Mouse (Mus musculus): Measurements from ENCODE around the gene Lrrc27. TPM values are rescaled to one million over a fixed set of nuclear protein-coding genes. Genes with fewer than 3 reads are reported as not detected.
A peak's percentile ranks its signal among the peaks of the same experiment; 100 is the strongest.

Gene Lrrc27
- polyA plus RNA-seq, 1 experiment from 2014 or later = 3.5 TPM

DNA sequence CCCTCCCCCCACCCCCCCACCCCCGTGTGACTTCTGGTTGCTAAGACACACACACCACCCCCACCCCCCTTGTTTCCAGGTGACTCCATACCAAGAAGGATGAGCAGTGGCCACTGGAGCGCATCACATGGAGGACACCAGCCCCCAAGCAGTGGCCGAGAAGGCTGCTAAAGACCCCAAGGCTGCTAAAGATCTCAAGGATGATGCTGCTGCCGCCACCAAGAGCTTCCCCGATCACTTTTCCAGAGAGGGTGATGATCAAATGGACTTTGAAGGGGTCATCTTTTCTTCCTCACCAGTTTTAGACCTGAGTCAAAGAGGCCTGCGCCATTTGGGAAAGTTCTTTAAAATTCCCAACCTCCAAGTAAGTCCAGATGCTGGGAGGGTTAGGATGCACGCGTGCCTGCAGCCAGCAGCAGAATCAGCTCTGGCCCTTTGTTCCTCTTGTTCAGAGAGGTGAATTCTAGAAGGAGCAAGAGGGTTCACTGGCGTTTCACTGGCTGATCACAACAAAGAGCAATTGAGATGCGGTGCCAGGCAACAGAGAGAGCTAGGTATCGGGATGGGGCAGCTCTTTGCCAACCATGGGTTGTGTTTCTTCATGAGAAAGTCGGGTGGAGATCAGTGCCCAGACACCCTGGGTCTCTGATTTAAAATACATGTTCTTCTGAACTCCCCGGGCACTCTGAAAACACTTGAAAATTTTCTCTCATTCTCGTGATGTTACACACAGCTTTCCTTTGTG, 2.0 kb downstream of the Lrrc27 start:
- Histone ChIP-seq H3K36me3 (no peaks in the 10 kb centered on the region), H3K27ac (no peak overlapping the region), H3K9me3 (replicated peaks) (no peaks in the 10 kb centered on the region), H3K4me1 (replicated peaks) (peaks cover 24% of the 10 kb centered on the region), H3K4me3 (no peak overlapping the region), H3K9ac (no peak overlapping the region), H3K27me3 (no peaks in the 10 kb centered on the region), H3K4me2 (no peak overlapping the region)
- WGBS = 81% methylated on average over 14 of the region's 14 CpGs
- ATAC-seq (replicated peaks; ENCODE audit: insufficient number of reproducible peaks, insufficient read depth, low FRiP score, low read depth) = no peak

GRCm38 (mm10) chr7:139215516-139215915, 2.7 kb downstream of the Lrrc27 start:
- Histone ChIP-seq H3K9me3 (replicated peaks) (no peaks in the 10 kb centered on the region), H3K4me2 (no peak overlapping the region), H3K4me3 (no peak overlapping the region), H3K27ac (no peak overlapping the region), H3K9ac (no peak overlapping the region), H3K27me3 (no peaks in the 10 kb centered on the region), H3K4me1 (replicated peaks) (peaks cover 27% of the 10 kb centered on the region), H3K36me3 (no peaks in the 10 kb centered on the region)
- ATAC-seq (replicated peaks; ENCODE audit: insufficient number of reproducible peaks, insufficient read depth, low FRiP score, low read depth) = no peak
- 52% methylated on average over 1 of the region's 1 CpGs for WGBS

DNA sequence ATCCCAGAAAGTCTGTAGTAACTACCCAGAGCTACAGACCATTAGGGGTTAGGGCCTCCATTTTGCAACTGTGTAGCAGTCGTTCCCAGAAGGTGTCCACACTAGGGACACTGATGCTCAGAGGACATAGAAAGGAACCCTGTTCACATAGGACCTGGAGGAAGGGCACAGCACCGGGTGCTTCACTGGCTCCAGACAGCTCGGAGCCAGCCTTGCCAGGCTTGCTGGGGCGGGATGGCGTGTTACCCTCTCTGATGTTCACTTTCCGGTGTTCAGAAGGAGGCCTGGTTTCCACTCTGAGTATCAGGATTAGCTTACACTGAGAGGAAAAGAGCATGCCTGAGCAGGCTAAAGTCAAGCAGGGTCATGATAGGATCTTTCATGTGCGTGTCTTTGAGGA, 3.2 kb downstream of the Lrrc27 start:
- 85% methylated on average over 7 of the region's 7 CpGs for WGBS
- Histone ChIP-seq H3K4me1 (replicated peaks) (peaks cover 27% of the 10 kb centered on the region), H3K9me3 (replicated peaks) (no peaks in the 10 kb centered on the region), H3K36me3 (no peaks in the 10 kb centered on the region), H3K27ac (no peak overlapping the region), H3K27me3 (no peaks in the 10 kb centered on the region), H3K4me3 (no peak overlapping the region), H3K9ac (no peak overlapping the region), H3K4me2 (no peak overlapping the region)
- ATAC-seq (replicated peaks; ENCODE audit: insufficient number of reproducible peaks, insufficient read depth, low FRiP score, low read depth) = no peak

- Histone ChIP-seq H3K4me3 (no peak overlapping the region), H3K27me3 (no peaks in the 10 kb centered on the region), H3K4me1 (replicated peaks) (peaks cover 27% of the 10 kb centered on the region), H3K27ac (peak overlapping the region; percentile 51; the same call in 1 of the 2 replicates), H3K4me2 (no peak overlapping the region), H3K9ac (no peak overlapping the region), H3K9me3 (replicated peaks) (no peaks in the 10 kb centered on the region), H3K36me3 (no peaks in the 10 kb centered on the region)
- WGBS = 64% methylated on average over 9 of the region's 9 CpGs
- ATAC-seq (replicated peaks; ENCODE audit: insufficient number of reproducible peaks, insufficient read depth, low FRiP score, low read depth) = no peak
Observed at GRCm38 (mm10) chr7:139216464-139216863, 3.7 kb downstream of the Lrrc27 start.

DNA sequence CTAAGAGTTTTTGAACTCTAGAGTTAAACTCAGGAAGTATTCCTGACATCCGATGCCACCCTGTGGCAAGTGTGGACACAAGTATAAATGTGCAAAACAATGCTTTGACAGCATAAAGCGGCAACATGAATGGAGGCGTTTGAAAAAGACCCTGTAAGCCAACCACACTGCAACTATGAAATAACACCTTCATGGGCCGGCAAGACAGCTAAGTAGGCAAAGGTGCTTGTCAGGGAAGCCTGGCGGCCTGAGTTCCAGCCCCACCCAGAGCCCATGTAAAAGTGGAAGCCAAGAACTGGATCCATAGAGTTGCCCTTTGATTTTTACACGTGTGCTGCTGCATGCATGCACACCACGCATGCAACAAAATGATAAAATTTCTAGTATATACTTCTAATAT, 4.3 kb downstream of the Lrrc27 start:
- WGBS = 76% methylated on average over 7 of the region's 7 CpGs
- no peak overlapping the region for H3K4me3 ChIP-seq
- H3K36me3 ChIP-seq = no peaks in the 10 kb centered on the region
- no peak overlapping the region for H3K9ac ChIP-seq
- 0 out of 2 replicates have a peak overlapping the region, but pooled peaks have one; percentile 51 for H3K27ac ChIP-seq
- no peaks in the 10 kb centered on the region for H3K9me3 ChIP-seq (replicated peaks)
- ATAC-seq (replicated peaks; ENCODE audit: insufficient number of reproducible peaks, insufficient read depth, low FRiP score, low read depth) = no peak
- no peaks in the 10 kb centered on the region for H3K27me3 ChIP-seq
- H3K4me2 ChIP-seq = no peak overlapping the region
- H3K4me1 ChIP-seq (replicated peaks) = peaks cover 27% of the 10 kb centered on the region

GRCm38 (mm10) chr7:139218641-139219415, 6.0 kb downstream of the Lrrc27 start:
- no peak for ATAC-seq (replicated peaks; ENCODE audit: insufficient number of reproducible peaks, insufficient read depth, low FRiP score, low read depth)
- Histone ChIP-seq H3K9ac (no peak overlapping the region), H3K27ac (0 out of 2 replicates have a peak overlapping the region, but pooled peaks have one; percentile 44)

GRCm38 (mm10) chr7:139219486-139219885, 6.7 kb downstream of the Lrrc27 start:
- Histone ChIP-seq H3K9ac (no peak overlapping the region), H3K4me2 (no peak overlapping the region), H3K36me3 (no peaks in the 10 kb centered on the region), H3K27ac (0 out of 2 replicates have a peak overlapping the region, but pooled peaks have one; percentile 44), H3K4me1 (replicated peaks) (peaks cover 17% of the 10 kb centered on the region), H3K27me3 (no peaks in the 10 kb centered on the region), H3K9me3 (replicated peaks) (no peaks in the 10 kb centered on the region), H3K4me3 (no peak overlapping the region)
- 82% methylated on average over 5 of the region's 5 CpGs for WGBS
- ATAC-seq (replicated peaks; ENCODE audit: insufficient number of reproducible peaks, insufficient read depth, low FRiP score, low read depth) = no peak

More at GRCm38 (mm10) chr7:139218641-139219415, 6.0 kb downstream of the Lrrc27 start:
- Histone ChIP-seq H3K4me3 (no peak overlapping the region), H3K4me2 (no peak overlapping the region), H3K9me3 (replicated peaks) (no peaks in the 10 kb centered on the region), H3K36me3 (no peaks in the 10 kb centered on the region), H3K27me3 (no peaks in the 10 kb centered on the region), H3K4me1 (replicated peaks) (peaks cover 19% of the 10 kb centered on the region)
- WGBS = 38% methylated on average over 6 of the region's 6 CpGs

DNA sequence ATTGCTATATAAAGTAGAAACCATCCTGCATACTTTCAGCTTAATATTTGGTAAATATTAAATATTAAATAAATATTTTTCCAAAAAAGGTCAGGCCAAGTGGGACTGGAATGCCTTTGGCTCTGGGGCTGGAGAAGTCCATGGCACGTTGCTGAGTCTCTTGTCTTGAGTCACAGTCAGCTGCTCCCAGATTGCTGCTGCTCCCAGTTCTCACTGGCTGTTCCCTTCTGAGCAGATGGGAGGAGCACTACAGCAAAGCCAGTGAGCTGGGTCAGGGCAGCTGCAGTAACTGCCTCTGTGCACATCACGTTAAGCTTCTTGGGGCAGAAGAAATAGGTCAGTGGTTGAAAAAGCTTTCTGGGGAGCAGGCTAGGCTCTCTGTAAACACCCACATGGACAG, 7.5 kb downstream of the Lrrc27 start:
- Histone ChIP-seq H3K27me3 (no peaks in the 10 kb centered on the region), H3K4me1 (replicated peaks) (peaks cover 22% of the 10 kb centered on the region), H3K36me3 (no peaks in the 10 kb centered on the region), H3K9ac (no peak overlapping the region), H3K4me2 (no peak overlapping the region), H3K4me3 (no peak overlapping the region), H3K27ac (no peak overlapping the region), H3K9me3 (replicated peaks) (no peaks in the 10 kb centered on the region)
- WGBS = 36% methylated on average over 2 of the region's 2 CpGs
- ATAC-seq (replicated peaks; ENCODE audit: insufficient number of reproducible peaks, insufficient read depth, low FRiP score, low read depth) = no peak

DNA sequence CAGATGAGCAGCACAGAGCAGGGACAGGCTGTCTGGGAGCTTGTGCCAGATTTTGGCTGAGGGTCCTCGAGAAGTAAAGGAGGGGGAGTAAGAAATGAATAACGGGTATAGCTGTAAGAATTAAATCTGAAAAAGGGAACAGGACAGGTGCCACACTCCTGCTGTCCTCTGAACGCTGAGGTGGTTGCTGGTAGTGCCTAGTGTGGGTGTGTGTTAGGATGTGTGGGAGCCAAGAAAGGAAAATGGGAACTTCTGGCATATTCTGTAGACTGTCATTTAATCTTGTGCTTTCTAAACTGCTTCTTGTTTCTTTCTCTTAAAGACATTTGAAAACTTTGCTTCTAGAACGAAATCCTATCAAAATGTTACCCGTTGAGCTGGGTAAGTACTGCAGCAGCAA, 8.3 kb downstream of the Lrrc27 start:
- no peaks in the 10 kb centered on the region for H3K9me3 ChIP-seq (replicated peaks)
- ATAC-seq (replicated peaks; ENCODE audit: insufficient number of reproducible peaks, insufficient read depth, low FRiP score, low read depth) = no peak
- WGBS = 69% methylated on average over 5 of the region's 5 CpGs
- H3K36me3 ChIP-seq = no peaks in the 10 kb centered on the region
- H3K4me1 ChIP-seq (replicated peaks) = peaks cover 22% of the 10 kb centered on the region
- no peaks in the 10 kb centered on the region for H3K27me3 ChIP-seq
- H3K4me2 ChIP-seq = no peak overlapping the region
- no peak overlapping the region for H3K27ac ChIP-seq
- no peak overlapping the region for H3K4me3 ChIP-seq
- no peak overlapping the region for H3K9ac ChIP-seq

DNA sequence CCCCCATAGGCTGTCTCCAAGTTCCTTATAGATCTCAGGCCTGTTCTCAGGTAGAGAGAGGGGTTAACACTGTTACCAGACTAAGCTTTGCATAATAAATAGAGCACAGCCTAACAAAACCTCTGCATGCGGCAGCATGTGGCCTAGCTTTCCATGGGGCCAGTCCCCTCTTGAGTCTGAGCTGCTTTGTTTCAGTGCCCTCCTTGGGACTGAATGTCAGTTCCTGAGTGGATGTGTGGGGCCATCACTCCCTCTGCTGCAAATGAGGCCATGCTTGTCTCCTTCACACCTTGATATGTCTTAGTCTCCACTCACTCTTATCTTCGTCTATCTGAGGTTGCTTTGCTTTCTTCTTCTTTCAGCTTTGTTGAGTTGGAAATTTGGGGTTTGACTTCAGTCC, 9.1 kb downstream of the Lrrc27 start:
- no peak for ATAC-seq (replicated peaks; ENCODE audit: insufficient number of reproducible peaks, insufficient read depth, low FRiP score, low read depth)
- no peak overlapping the region for H3K4me3 ChIP-seq
- H3K9me3 ChIP-seq (replicated peaks) = no peaks in the 10 kb centered on the region
- H3K36me3 ChIP-seq = no peaks in the 10 kb centered on the region
- 89% methylated on average over 2 of the region's 2 CpGs for WGBS
- H3K4me2 ChIP-seq = no peak overlapping the region
- H3K27me3 ChIP-seq = no peaks in the 10 kb centered on the region
- H3K4me1 ChIP-seq (replicated peaks) = peaks cover 21% of the 10 kb centered on the region
- H3K9ac ChIP-seq = no peak overlapping the region
- H3K27ac ChIP-seq = no peak overlapping the region

GRCm38 (mm10) chr7:139222341-139222740, 9.6 kb downstream of the Lrrc27 start:
- WGBS = 81% methylated on average over 4 of the region's 4 CpGs

More at GRCm38 (mm10) chr7:139222341-139222740, 9.6 kb downstream of the Lrrc27 start:
- no peaks in the 10 kb centered on the region for H3K27me3 ChIP-seq
- H3K36me3 ChIP-seq = no peaks in the 10 kb centered on the region
- no peak overlapping the region for H3K4me2 ChIP-seq
- H3K9ac ChIP-seq = no peak overlapping the region
- no peak overlapping the region for H3K27ac ChIP-seq
- H3K4me3 ChIP-seq = no peak overlapping the region
- H3K4me1 ChIP-seq (replicated peaks) = peaks cover 23% of the 10 kb centered on the region
- no peaks in the 10 kb centered on the region for H3K9me3 ChIP-seq (replicated peaks)
- no peak for ATAC-seq (replicated peaks; ENCODE audit: insufficient number of reproducible peaks, insufficient read depth, low FRiP score, low read depth)
